In the genomic region with DNA sequence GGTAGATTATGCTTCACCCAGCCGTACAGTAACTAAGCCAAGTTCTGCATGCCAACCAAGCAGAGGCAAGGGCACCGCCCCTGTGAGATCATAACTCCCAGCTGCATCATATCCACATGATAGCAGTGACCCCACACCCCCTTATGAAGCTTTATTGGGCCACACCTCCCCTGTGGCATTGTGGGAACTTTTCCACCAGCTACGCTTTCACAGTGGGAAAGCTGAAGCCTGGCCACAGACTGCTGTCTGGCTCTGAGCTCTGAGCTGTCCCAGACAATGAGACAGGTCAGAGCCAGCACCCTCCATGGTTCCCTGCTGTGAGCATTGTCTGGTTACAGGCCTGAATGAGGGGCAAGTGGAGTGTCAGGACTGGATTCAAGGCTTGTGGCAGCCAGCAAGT, we compare ENCODE assay signal across 8 mouse cellular contexts. TPM values are rescaled to one million over a fixed set of nuclear protein-coding genes. Genes with fewer than 3 reads are reported as not detected.
DNase-seq lines count a peak whose midpoint lies in the region; ATAC-seq and TF ChIP-seq lines count a peak whose summit lies in the region.

A gene (plus strand): TSS at position 303 of the 400 bp plus-strand sequence.

- TF ChIP-seq CTCF in spleen, adult 2 months (IDR thresholded peaks at IDR 0.05; ENCODE audit: extremely low read depth, insufficient read depth, insufficient read length, insufficient replicate concordance), result no peak

- peaks cover 7% of the 10 kb centered on the region; the same call in 1 of the 2 replicates for H3K4me1 ChIP-seq in spleen, adult 2 months (ENCODE audit: control insufficient read depth, insufficient read depth, insufficient read length)
- no peaks in the 10 kb centered on the region for H3K4me1 ChIP-seq in brown adipose tissue, adult 24 weeks (ENCODE audit: control insufficient read depth, insufficient read depth, insufficient read length, low read length)
- H3K4me1 ChIP-seq in heart, embryonic 14.5 days (ENCODE audit: control insufficient read depth in 2 of 2, insufficient read depth in 2 of 2, low read length in 2 of 2), result peaks cover 8 to 16% of the 10 kb centered on the region in 2 experiments; a peak in 3 of 4 replicates
- H3K4me1 ChIP-seq in midbrain, embryonic 11.5 days (ENCODE audit: control insufficient read depth, insufficient read depth, low read length), result peaks cover 11% of the 10 kb centered on the region

- H3K36me3 ChIP-seq in spleen, adult 2 months (ENCODE audit: control insufficient read depth, insufficient read depth, low read length), result peaks cover 8% of the 10 kb centered on the region
- H3K36me3 ChIP-seq in heart, embryonic 14.5 days (ENCODE audit: control insufficient read depth, insufficient read depth, low read length), result peaks cover 19% of the 10 kb centered on the region
- H3K36me3 ChIP-seq in midbrain, embryonic 11.5 days (ENCODE audit: control insufficient read depth, insufficient read depth, low read length), result peaks cover 9% of the 10 kb centered on the region

- TF ChIP-seq POLR2A in spleen, adult 2 months (IDR thresholded peaks at IDR 0.05; ENCODE audit: low read depth, low read length), result no peak

- H3K27me3 ChIP-seq in spleen, adult 2 months (ENCODE audit: control insufficient read depth, insufficient read depth, low read length), result no peaks in the 10 kb centered on the region
- no peaks in the 10 kb centered on the region for H3K27me3 ChIP-seq in heart, embryonic 14.5 days (ENCODE audit: control insufficient read depth, insufficient read depth, low read length)
- H3K27me3 ChIP-seq in midbrain, embryonic 11.5 days (ENCODE audit: control insufficient read depth, insufficient read depth, low read length), result no peaks in the 10 kb centered on the region

- no peak for DNase-seq in spleen, adult 2 months (ENCODE audit: low read depth in 1 of 2, low spot score in 2 of 2)
- DNase-seq in spleen, postnatal 10 days (ENCODE audit: low spot score in 2 of 2), result no peak
- no peak for DNase-seq in left cerebral cortex, postnatal 14 days (ENCODE audit: low spot score in 2 of 2)
- DNase-seq in midbrain, embryonic 11.5 days (ENCODE audit: low spot score, missing footprints), result no peak
- no peak for DNase-seq in cerebellum, adult 8-10 months
- DNase-seq in spleen, adult 12 weeks (ENCODE audit: low spot score), result no peak

- H3K9me3 ChIP-seq in heart, embryonic 14.5 days (ENCODE audit: control insufficient read depth, low read length), result no peaks in the 10 kb centered on the region
- no peaks in the 10 kb centered on the region for H3K9me3 ChIP-seq in midbrain, embryonic 11.5 days (ENCODE audit: control insufficient read depth, low read length)

- ATAC-seq in heart, embryonic 14.5 days (ENCODE audit: insufficient number of reproducible peaks, insufficient read depth, low FRiP score, low read depth), result no peak
- no peak for ATAC-seq in midbrain, embryonic 11.5 days (ENCODE audit: low FRiP score)

- H3K4me2 ChIP-seq in heart, embryonic 14.5 days (ENCODE audit: low read length), result no peak within 1 kb of the TSS
- no peak within 1 kb of the TSS for H3K4me2 ChIP-seq in midbrain, embryonic 11.5 days

- H3K9ac ChIP-seq in heart, embryonic 14.5 days (ENCODE audit: low read length), result 0 out of 2 replicates have a peak within 1 kb of the TSS, but pooled peaks have one; percentile 21
- no peak within 1 kb of the TSS for H3K9ac ChIP-seq in midbrain, embryonic 11.5 days (ENCODE audit: low read length)

- no peak within 1 kb of the TSS for H3K4me3 ChIP-seq in spleen, adult 2 months (ENCODE audit: extremely low read depth, insufficient read depth, insufficient read length)
- H3K4me3 ChIP-seq in brown adipose tissue, adult 24 weeks (ENCODE audit: insufficient read depth, low read depth, low read length), result peak within 1 kb of the TSS; percentile 17
- H3K4me3 ChIP-seq in heart, embryonic 14.5 days (ENCODE audit: control insufficient read depth in 1 of 2, insufficient read depth in 1 of 2, low read depth in 1 of 2, low read length in 2 of 2), result no peak within 1 kb of the TSS
- no peak within 1 kb of the TSS for H3K4me3 ChIP-seq in midbrain, embryonic 11.5 days (ENCODE audit: low read depth, low read length)

- intact Hi-C loops in left cerebral cortex, postnatal 14 days (cut with DNase I), result loop anchor here (2.0 to 5.0 kb wide), 3 partner anchors 76 to 306 kb away; no protein-coding TSS in a partner anchor

- H3K27ac ChIP-seq in spleen, adult 2 months (ENCODE audit: insufficient read depth, low read length), result no peak within 1 kb of the TSS
- H3K27ac ChIP-seq in brown adipose tissue, adult 24 weeks (replicated peaks; ENCODE audit: low read depth, low read length), result peak within 1 kb of the TSS; percentile 59
- H3K27ac ChIP-seq in heart, embryonic 14.5 days (replicated peaks in 1 of 2; ENCODE audit: control insufficient read depth in 1 of 2, insufficient read depth in 1 of 2, low read depth in 2 of 2, low read length in 2 of 2), result no peak within 1 kb of the TSS
- no peak within 1 kb of the TSS for H3K27ac ChIP-seq in midbrain, embryonic 11.5 days (ENCODE audit: low read depth, low read length)

- WGBS in spleen, adult 2 months, result 85% methylated on average over 3 of the region's 3 CpGs
- WGBS in heart, embryonic 14.5 days, result 76% methylated on average over 3 of the region's 3 CpGs
- 84% methylated on average over 3 of the region's 3 CpGs for WGBS in midbrain, embryonic 11.5 days

RNA-seq across cellular contexts. Expression of the gene that starts here (rescaled TPM):
- polyA plus RNA-seq in spleen, adult 2 months (2012; rRNA removed), result 30.8 and 41.2 TPM in 2 replicates
- polyA plus RNA-seq in brown adipose tissue, adult 24 weeks (2012; ENCODE audit: insufficient read depth, insufficient read length, missing spikeins), result 8.1 and 10.4 TPM in 2 replicates
- 23.5 and 24.4 TPM in 2 replicates for polyA plus RNA-seq in heart, embryonic 14.5 days (2014; fragmentation: Nextera tagmentation; extraction: Ambion mirVana)
- total RNA-seq in left cerebral cortex, postnatal 14 days (2021), result 10 to 100 TPM; 15.9 to 20.9 TPM
- 42.1 and 45.9 TPM in 2 replicates for polyA plus RNA-seq in midbrain, embryonic 11.5 days (2014; fragmentation: Nextera tagmentation; extraction: Ambion mirVana)
